Mouse (Mus musculus) layer of hippocampus, adult 11-12 months (tissue): Measurements from ENCODE around the gene Krtap4-9.
"Not testable (repeated sequence)": the region's sequence is repeated elsewhere in the genome, so short reads cannot be mapped to it uniquely, and the experiment has no call there.

ENCODE experiments used
- DNase-seq: peaks from one replicate; pipeline ENCODE4 v3.0.0; 2022; ENCODE audit warnings: low spot score

Gene Krtap4-9

GRCm38 (mm10) chr11:99784900-99785299 is at the start of gene Krtap4-9:
Krtap4-9 (plus strand) TSS chr11:99785200.
- DNase-seq = not testable (repeated sequence)

DNA sequence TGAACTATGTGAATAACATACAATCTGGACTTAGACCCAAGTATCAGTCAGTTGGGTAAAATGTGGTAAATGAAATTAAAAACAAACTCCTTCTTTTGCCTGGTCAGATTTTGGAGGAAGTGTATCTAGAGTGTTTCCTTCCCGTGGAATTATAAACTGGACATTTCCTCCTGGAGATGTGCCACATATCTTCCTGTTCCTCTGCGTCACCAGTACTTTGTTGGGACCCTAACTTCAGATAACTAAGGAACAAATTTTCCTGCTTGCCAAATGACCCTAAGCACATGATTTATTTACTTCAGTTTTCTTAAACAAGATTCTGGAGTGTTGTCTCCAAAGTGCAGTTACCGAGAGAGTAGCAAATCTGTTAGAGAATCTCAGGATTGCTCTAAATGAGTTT is 41.0 kb upstream of the Krtap4-9 start:
- no peak for DNase-seq

GRCm38 (mm10) chr11:99758877-99759276 is 26.1 kb upstream of the Krtap4-9 start:
- DNase-seq = no peak

GRCm38 (mm10) chr11:99768410-99768809 is 16.6 kb upstream of the Krtap4-9 start:
- no peak for DNase-seq

- DNase-seq = not testable (repeated sequence)
These were observed 12.2 kb upstream of the Krtap4-9 start, which contains the start of gene Gm11595 for GRCm38 (mm10) chr11:99772813-99773212. Gm11595 (minus strand) TSS chr11:99772913.

DNA sequence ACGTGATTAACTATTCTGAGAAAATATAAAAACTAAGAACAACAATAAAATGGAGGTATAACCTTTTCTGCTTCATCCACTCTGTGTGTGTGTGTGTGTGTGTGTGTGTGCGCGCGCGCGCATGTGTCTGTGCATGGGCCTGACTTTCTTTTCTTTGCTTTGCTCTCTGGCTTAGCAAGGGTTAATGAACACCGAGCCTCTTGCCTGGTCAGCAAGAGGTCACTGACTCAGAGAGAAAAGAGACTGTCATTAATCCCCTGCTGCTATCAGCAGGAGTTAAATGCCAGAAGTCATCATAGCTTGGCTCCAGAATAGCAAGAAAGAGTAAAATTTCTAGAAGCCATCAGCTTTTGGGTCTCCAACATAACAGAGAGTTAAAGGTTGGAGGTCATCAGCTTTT is 6.6 kb upstream of the Krtap4-9 start:
- no peak for DNase-seq

- DNase-seq = no peak
These were observed 4.4 kb upstream of the Krtap4-9 start, which contains the start of gene Krtap4-8 for GRCm38 (mm10) chr11:99780604-99781003. Krtap4-8 (minus strand) TSS chr11:99780704.

GRCm38 (mm10) chr11:99793367-99793766 is 8.4 kb downstream of the Krtap4-9 start, which contains the start of gene Gm11596:
Gm11596 (minus strand) TSS chr11:99793467.
- DNase-seq = no peak

- not testable (repeated sequence) for DNase-seq
These were observed 13.8 kb downstream of the Krtap4-9 start, which contains the start of gene Gm11569 for GRCm38 (mm10) chr11:99798832-99799231. Gm11569 (minus strand) TSS chr11:99798932.

GRCm38 (mm10) chr11:99804346-99804745 is 19.3 kb downstream of the Krtap4-9 start, which contains the start of gene Gm11554:
Gm11554 (minus strand) TSS chr11:99804446.
- DNase-seq = not testable (repeated sequence)

- not testable (repeated sequence) for DNase-seq
These were observed 24.8 kb downstream of the Krtap4-9 start, which contains the start of gene Krtap4-13 for GRCm38 (mm10) chr11:99809792-99810191. Krtap4-13 (minus strand) TSS chr11:99809892.

DNA sequence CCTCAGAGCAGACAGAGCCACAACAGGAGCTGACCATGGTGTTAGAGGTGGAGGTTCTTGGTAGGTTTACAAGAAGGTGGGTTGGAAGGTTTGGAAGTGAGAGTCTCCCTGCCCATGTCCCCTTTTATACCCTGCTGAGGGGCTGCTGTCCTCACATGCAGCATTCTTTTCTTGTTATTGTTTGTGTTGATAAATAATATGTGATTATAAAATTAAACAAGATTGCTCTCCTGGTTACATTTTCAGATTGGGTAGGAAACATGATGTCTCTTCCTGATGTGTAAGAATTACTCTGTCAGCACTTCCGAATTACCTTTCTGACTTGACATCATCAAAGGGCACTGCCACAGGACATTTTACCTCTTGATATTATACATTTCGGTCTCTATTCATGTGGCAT is 30.6 kb downstream of the Krtap4-9 start, which contains the start of gene Gm11564:
Gene Gm11564, minus strand, starts transcription at position 101 of the 400 bp plus-strand sequence.
- DNase-seq = not testable (repeated sequence)
